Mouse (Mus musculus) megakaryocyte, adult 5-6 weeks (primary cell): ENCODE measurements around the gene Usp2. TPM values are rescaled to one million over a fixed set of nuclear protein-coding genes. Genes with fewer than 3 reads are reported as not detected.
A peak's percentile ranks its signal among the peaks of the same experiment; 100 is the strongest.
"Not testable (repeated sequence)": the region's sequence is repeated elsewhere in the genome, so short reads cannot be mapped to it uniquely, and the experiment has no call there.

ENCODE experiments used
- ATAC-seq: 2 replicates; pipeline ENCODE4 v1.8.0; 2016; ENCODE audit warnings: mild to moderate bottlenecking, inconsistent platforms; ENCODE audit not compliant: poor library complexity, severe bottlenecking
- total RNA-seq, 2 experiments: library from RNA; stranded (forward) in 1 of 2; stranded (reverse) in 1 of 2; fragments of 153-499, 151-499 nt in 1 of 2; fragments of 221-1000, 200-1000 nt in 1 of 2; gene quantifications; 2 replicates each; pipeline versions ENCODE4 v1.2.3 to v1.2.4; 2015 to 2017

Usp2 gene
- total RNA-seq, 2 experiments from 2014 or later, result 1.3 to 4.5 TPM

GRCm38 (mm10) chr9:44087761-44088455 is 21.1 kb downstream of the Usp2 start:
- no peak for ATAC-seq

GRCm38 (mm10) chr9:44088877-44089608 is 22.2 kb downstream of the Usp2 start:
- ATAC-seq, result peak; percentile 60

GRCm38 (mm10) chr9:44093612-44094503 is 27.0 kb downstream of the Usp2 start:
- ATAC-seq, result peak; percentile 60

- ATAC-seq, result peak; percentile 66
These were observed 27.9 kb downstream of the Usp2 start for GRCm38 (mm10) chr9:44094737-44095136.

GRCm38 (mm10) chr9:44095781-44096180 is 29.0 kb downstream of the Usp2 start:
- ATAC-seq, result no peak

GRCm38 (mm10) chr9:44096536-44096935 is 29.7 kb downstream of the Usp2 start:
- no peak for ATAC-seq

GRCm38 (mm10) chr9:44101490-44101889 is 34.7 kb downstream of the Usp2 start, which contains the start of gene Mfrp:
Gene Mfrp (plus strand): TSS chr9:44101729.
- ATAC-seq, result no peak

- ATAC-seq, result peak; percentile 47
These were observed 38.1 kb downstream of the Usp2 start for GRCm38 (mm10) chr9:44104881-44105280.

- peak; percentile 28; the same call in 1 of the 2 replicates for ATAC-seq
These were observed 39.0 kb downstream of the Usp2 start for GRCm38 (mm10) chr9:44105781-44106180.

GRCm38 (mm10) chr9:44106182-44106581 is 39.4 kb downstream of the Usp2 start:
- ATAC-seq, result no peak

- no peak for ATAC-seq
These were observed 39.8 kb downstream of the Usp2 start for GRCm38 (mm10) chr9:44106596-44106995.

- ATAC-seq, result no peak
These were observed 40.3 kb downstream of the Usp2 start, which contains the start of gene C1qtnf5 for GRCm38 (mm10) chr9:44107110-44107509. Gene C1qtnf5 (plus strand): TSS chr9:44107245.

- no peak for ATAC-seq
These were observed 40.8 kb downstream of the Usp2 start for GRCm38 (mm10) chr9:44107557-44108179.

- no peak for ATAC-seq
These were observed 41.6 kb downstream of the Usp2 start for GRCm38 (mm10) chr9:44108269-44109055.

GRCm38 (mm10) chr9:44109360-44110095 is 42.7 kb downstream of the Usp2 start:
- ATAC-seq, result no peak

- ATAC-seq, result not testable (repeated sequence)
These were observed 45.1 kb downstream of the Usp2 start for GRCm38 (mm10) chr9:44111909-44112308.

GRCm38 (mm10) chr9:44113105-44113789 is 46.4 kb downstream of the Usp2 start, which contains the start of the genes Gm49380 and Rnf26:
Gene Gm49380 (minus strand): TSS chr9:44113500.
Gene Rnf26 (minus strand): TSS chr9:44113517.
- ATAC-seq, result peak; percentile 98

- ATAC-seq, result no peak
These were observed 47.6 kb downstream of the Usp2 start for GRCm38 (mm10) chr9:44114453-44114852.
